Comparison of ENCODE assay signal across 20 mouse cellular contexts in the genomic region with DNA sequence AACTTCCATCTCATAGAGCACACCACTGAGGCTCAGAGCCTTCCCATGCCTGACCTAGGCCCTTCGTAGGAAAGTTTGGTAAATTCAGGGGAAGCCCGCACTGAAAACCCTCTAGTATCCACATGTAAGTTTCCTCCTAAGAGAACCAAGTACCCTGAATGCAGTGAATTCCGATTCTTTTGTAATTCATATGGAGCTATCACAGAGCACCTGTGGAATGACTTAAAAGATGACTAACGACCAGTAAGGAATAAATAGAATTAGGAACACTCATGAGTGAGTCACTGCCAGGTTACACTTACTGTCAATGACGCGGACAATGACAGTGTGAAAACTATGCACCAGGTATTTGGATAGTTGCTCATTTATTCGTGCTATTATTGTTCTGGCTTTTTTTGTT. TPM values are rescaled to one million over a fixed set of nuclear protein-coding genes. Genes with fewer than 3 reads are reported as not detected.
DNase-seq lines count a peak whose midpoint lies in the region.
"Had no signal": no experiment of that assay in that cellular context is flagged by ENCODE, and none has a peak within 500 bp of the region (broad histone marks: within the 10 kb centered on the region; RNA-seq: fewer than 3 reads in every experiment).

No protein-coding gene starts in this region.

- 49% methylated on average over 7 of the region's 7 CpGs for WGBS in heart, embryonic 10.5 days

- H3K4me1 ChIP-seq in heart, embryonic 10.5 days: peaks cover 22% of the 10 kb centered on the region

- peak; percentile 52 for DNase-seq in heart, embryonic 10.5 days (ENCODE audit: low spot score)
- DNase-seq in heart, adult 18-20 months: no peak
- peak; percentile 56 for DNase-seq in R1 (ENCODE audit: low read depth, low spot score)
- DNase-seq in cerebellum, adult 8-10 months: no peak
- no peak for DNase-seq in embryo, embryonic 11 days
- DNase-seq: adrenal gland, postnatal 10 days; adrenal gland, postnatal 25 days; B cell, adult 2 months; cerebellum, adult 11 months; cerebellum, adult 18-20 months; cerebellum, adult 9-10 months; cerebellum, postnatal 10 days; cerebellum, postnatal 25 days had no signal

- no peak overlapping the region for H3K4me3 ChIP-seq in heart, embryonic 10.5 days
- H3K4me3 ChIP-seq: embryonic facial prominence, embryonic 13.5 days; embryonic facial prominence, embryonic 15.5 days; erythroblast, embryonic 14.5 days; forebrain, embryonic 10.5 days; forebrain, embryonic 12.5 days had no signal

- H3K27ac ChIP-seq in heart, embryonic 10.5 days: no peak overlapping the region
- H3K27ac ChIP-seq: embryonic facial prominence, embryonic 13.5 days; embryonic facial prominence, embryonic 15.5 days; forebrain, embryonic 10.5 days; forebrain, embryonic 12.5 days had no signal

- no peaks in the 10 kb centered on the region; the same call in 1 of the 2 replicates for H3K9me3 ChIP-seq in heart, embryonic 10.5 days
- H3K9me3 ChIP-seq: embryonic facial prominence, embryonic 15.5 days had no signal

- H3K27me3 ChIP-seq in heart, embryonic 10.5 days (ENCODE audit: insufficient read depth, poor library complexity, severe bottlenecking): peaks cover 99% of the 10 kb centered on the region
- H3K27me3 ChIP-seq: CH12.LX had no signal

- H3K36me3 ChIP-seq in heart, embryonic 10.5 days: no peaks in the 10 kb centered on the region
- H3K36me3 ChIP-seq: embryonic facial prominence, embryonic 13.5 days; embryonic facial prominence, embryonic 15.5 days; forebrain, embryonic 10.5 days; forebrain, embryonic 12.5 days; G1E had no signal

RNA-seq across cellular contexts. Expression of gene Tmem33, which starts 34.6 kb away (rescaled TPM):
- polyA plus RNA-seq in heart, embryonic 10.5 days (2016; fragmentation: Nextera tagmentation; extraction: Ambion mirVana): 65.6 and 84.4 TPM in 2 replicates
- 10 to 100 TPM; 58.0 to 62.0 TPM for total RNA-seq in heart, adult 18-20 months (2021)

Comparison
In these comparisons a context has a peak if more than half of its experiments do, and no peak if none do; other contexts are left out.
1. DNase-seq: peak in heart, embryonic 10.5 days (single experiment) and R1 (single experiment); none in heart, adult 18-20 months (0 of 2), cerebellum, adult 8-10 months (single experiment) and embryo, embryonic 11 days (single experiment).